Mouse (Mus musculus) liver, adult 2 months (tissue): ENCODE data around the gene Gpc4.

Experiments
- CTCF ChIP-seq: fragments of 200-500 bp; IDR thresholded peaks from 2 replicates; pipeline ENCODE4 v1.5.1; 2011; ENCODE audit warnings: low read depth, low read length, control low read depth
- POLR2A ChIP-seq: fragments of 200-500 bp; IDR thresholded peaks from 2 replicates; pipeline ENCODE4 v1.6.1; 2011; ENCODE audit warnings: low read length, control low read depth; ENCODE audit not compliant: insufficient read depth; ENCODE audit errors: extremely low read depth

DNA sequence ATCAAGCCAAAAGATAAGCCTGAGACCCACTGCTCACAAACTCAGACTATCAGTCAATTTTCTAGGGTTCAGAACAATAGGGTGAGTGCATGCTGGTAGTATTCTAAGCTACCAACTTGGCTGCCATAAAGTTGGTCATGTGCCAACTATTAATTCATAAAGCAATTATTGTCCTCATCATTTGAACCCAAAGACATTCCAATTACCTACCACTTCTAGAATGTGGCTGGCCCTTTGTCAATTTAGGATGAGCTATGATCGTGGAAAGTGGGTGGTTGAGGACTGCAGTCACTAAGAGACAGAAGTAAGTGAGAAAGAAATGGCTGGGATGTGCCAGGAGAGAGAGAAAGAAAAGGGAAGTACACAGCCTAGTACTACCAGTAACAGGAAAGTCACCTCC lies 61.3 kb downstream of the Gpc4 start:
- no peak for TF ChIP-seq CTCF
- TF ChIP-seq POLR2A, result no peak
